Mouse (Mus musculus): ENCODE measurements around the gene Nop10. TPM values are rescaled to one million over a fixed set of nuclear protein-coding genes. Genes with fewer than 3 reads are reported as not detected.
A peak's percentile ranks its signal among the peaks of the same experiment; 100 is the strongest.
"Not testable (repeated sequence)": the region's sequence is repeated elsewhere in the genome, so short reads cannot be mapped to it uniquely, and the experiment has no call there.

Gene Nop10
- total RNA-seq, 4 experiments from 2014 or later = 57.1 to 65.3 (median 63.2) TPM

DNA sequence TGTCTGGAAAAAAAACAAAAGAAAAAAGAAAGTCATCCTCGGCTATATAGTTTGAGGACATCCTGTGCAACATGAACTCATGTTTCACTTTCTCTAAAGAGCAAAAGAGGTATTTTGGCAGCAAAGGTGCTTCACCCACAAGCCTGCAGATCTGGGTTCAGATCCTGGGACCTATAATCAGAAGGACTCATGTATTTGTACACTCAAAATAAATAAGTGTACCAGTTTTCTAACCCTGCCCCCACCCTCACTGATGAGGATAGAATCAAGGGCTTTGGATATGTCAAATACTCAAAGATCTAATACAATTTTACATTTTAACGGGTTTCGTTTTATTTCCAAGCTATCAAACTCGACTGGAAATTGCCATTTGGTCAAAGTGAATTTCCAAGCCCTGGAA is 2.6 kb downstream of the Nop10 start:
- no peak for DNase-seq (ENCODE audit: low spot score)

DNA sequence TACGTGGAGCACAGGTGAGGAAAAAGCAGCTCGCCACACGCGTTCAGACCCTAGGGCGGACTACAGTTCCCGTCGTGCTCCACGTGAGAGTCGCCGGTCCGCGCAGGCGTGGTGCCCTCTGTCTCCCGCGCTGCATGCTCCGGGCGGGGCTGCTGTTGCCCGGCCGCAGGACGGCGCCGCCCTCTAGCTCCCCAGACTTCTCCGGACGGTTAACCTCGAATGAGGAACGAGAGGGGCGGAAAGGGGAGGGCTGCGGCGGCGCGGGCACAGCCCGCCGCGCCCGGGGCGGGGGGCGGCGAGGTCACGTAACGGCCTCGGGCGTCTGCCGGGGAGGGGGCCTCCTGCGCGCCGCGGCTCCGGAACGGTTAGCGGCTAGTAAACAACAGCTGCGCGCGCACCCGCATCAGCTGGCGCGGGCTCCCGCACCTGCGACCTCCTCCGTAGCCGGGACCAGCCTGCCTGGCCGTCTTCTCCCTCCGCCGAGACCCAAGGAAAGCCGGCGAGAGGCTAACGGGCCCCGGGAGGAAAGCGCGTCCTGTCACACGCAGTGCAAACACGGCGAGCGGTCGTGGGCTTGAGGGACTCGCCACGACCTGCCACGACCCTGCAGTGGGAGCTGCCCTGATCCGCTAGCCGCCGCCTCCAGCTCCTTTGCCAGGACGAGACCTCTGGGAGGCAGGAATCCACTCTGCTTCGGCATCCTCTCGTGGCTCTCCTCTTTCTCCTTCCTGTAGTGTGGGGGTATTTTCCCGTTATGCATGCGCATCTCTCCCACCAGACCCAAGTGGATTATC is 3.9 kb downstream of the Nop10 start, which contains the start of gene Slc12a6:
Gene Slc12a6, plus strand, starts transcription at position 378 of the 794 bp plus-strand sequence.
- peak; percentile 92 for DNase-seq (ENCODE audit: low spot score)

DNA sequence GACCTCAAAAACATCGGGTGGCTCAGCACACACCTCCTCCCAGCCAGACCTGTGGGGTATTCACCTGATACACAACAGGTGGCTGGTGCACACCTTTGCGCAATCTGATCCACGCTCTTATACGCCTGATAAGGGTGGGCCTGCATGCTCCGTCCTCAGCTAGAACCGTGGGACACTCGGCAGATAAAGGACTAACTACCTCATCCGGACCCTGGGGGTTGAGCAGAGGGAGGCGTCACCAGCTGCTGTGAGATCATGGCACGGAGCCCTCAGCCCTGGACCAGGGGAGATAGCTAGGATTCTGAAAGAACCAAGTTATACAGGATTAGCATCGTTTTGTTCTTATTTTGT is 4.5 kb downstream of the Nop10 start, which contains the start of gene Gm21985:
Gene Gm21985, plus strand, starts transcription at position 73 of the 351 bp plus-strand sequence.
- DNase-seq (ENCODE audit: low spot score) = peak; percentile 58

DNA sequence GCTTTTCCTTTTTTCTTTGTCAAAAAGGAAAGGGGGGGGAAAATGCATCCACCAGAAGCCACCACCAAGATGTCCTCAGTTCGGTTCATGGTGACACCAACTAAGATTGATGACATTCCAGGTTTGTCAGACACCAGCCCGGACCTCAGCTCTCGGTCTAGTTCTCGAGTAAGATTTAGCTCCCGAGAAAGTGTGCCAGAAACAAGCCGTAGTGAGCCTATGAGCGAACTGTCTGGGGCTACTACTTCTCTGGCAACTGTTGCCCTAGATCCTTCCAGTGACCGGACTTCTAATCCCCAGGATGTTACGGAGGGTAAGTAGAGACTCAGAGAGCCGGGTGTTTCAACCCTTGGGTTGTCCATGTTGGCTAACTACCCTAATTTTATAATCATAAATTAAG is 5.1 kb downstream of the Nop10 start:
- peak; percentile 41 for DNase-seq (ENCODE audit: low spot score)

DNA sequence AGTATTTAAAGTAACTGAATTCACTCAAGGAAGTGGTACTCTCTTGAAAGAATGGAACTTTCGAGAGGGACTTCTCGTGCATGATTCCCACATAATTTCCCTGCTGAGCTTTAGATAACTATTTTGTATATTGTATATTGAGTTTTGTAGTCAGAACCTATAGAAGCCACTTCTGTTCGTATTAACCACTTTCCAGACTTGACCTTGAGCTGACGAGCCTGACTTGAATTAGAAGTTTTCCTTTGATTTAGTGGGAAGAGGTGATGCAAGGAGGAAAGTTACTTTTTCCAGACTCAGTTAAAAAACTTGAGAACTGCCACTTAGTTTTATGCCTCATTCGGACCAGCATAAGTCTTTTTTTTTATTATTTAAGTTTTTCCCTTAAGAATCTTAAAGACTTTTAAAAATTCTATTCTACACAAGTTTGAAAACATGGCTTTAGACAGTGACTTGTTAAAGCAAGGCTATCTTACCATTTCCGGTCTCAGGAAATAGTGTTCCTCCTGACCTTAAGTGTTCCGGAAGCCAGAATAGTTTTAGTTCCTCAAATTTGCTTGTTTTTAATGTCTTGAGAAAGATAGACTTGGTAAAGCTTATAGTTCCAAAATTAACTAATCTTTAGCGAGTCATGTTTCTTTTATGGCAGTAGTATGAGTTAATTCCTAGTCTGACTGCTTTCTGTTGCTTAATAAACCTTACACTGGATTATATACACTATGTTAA is 6.0 kb downstream of the Nop10 start:
- peak; percentile 50 for DNase-seq (ENCODE audit: low spot score)

DNA sequence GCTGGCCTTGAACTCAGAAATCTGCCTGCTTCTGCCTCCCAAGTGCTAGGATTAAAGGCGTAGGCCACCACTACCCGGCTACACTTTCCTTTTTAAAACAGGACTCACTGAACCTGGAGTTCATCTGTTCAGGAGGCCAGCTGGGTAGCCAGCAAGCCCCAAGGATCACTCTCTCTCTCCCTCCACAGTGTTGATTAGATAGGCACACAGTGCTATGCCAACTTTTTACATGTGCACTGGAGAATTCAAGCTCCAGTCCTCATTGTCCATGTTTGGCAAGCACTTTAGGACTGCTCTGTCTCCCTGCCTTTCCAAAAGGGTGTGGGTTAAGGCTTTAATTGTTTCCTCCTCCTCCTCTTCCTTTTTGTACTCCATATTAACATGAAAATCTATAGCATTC is 8.3 kb downstream of the Nop10 start:
- peak; percentile 26 for DNase-seq (ENCODE audit: low spot score)

DNA sequence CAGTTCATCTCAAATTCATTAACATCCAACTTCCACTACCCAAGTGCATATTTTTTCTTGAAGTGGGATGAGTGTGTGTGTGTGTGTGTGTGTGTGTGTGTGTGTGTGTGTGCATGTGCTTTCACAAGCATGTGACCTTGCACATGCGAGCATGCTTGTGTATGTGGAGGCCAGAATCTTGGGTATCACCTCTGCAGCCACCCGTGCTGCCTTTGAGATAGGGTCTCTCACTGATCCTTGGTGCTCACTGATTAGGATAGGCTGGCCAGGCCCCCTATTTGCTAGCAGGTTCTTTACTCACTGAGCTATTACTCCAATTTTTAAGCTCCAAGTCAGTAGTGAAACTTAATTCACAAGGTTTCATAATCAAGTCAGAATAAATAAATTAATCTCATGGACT is 11.2 kb downstream of the Nop10 start:
- no peak for DNase-seq (ENCODE audit: low spot score)

DNA sequence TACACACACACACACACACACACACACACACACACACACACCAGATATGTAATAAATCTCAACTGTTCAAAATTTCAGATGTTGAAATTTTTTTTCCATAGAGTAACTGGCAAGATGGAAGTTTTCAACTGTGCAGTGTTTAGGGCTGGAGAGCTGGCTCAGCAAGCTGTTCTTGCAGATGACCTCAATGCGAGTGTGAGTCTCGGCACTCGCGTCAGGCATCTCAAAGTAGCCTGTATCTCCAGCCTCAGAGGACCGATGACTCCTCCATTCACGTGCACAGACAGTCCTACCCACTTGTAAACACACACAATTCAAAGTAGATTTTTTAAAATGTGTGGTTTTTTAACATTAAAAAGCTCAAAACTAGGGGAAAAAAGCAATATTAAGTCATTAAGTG is 11.7 kb downstream of the Nop10 start:
- no peak for DNase-seq (ENCODE audit: low spot score)

DNA sequence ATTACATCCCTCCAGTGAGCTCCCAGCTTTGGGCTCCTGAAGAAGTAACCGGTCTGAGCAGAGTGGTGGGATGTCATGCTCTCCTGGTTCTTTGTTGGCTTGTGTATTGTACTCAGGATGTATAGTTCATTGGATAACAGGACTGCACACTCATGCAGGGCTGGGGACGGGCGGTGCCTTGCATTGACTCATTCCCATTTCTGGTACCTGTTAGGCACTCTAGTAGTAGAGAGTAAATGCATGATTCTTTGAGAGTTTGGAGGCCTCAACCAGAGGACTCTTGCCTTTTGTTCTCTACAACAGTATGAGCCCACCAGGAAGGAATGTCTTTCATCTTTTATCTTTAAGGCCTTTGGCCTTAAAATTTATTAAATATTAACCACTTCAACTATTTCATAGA is 15.1 kb downstream of the Nop10 start:
- DNase-seq (ENCODE audit: low spot score) = no peak

DNA sequence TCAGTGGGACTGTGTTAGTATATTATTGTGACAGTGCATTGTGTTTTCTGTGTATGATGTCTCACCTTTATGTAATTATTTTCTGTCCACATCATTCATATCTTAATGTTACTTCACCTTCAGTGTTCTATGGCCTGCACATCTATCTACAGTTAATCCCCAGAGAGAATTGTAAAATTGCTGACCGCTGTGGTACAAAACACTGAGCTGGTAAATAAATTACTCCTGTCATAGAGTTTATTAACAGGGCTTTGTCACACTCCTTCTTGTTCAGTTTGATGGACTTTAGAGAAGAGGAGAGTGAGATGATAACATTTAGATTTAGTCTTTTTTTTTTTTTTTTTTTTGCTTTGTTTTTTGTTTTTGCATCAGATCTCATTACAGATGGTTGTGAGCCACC is 21.1 kb downstream of the Nop10 start:
- no peak for DNase-seq (ENCODE audit: low spot score)

DNA sequence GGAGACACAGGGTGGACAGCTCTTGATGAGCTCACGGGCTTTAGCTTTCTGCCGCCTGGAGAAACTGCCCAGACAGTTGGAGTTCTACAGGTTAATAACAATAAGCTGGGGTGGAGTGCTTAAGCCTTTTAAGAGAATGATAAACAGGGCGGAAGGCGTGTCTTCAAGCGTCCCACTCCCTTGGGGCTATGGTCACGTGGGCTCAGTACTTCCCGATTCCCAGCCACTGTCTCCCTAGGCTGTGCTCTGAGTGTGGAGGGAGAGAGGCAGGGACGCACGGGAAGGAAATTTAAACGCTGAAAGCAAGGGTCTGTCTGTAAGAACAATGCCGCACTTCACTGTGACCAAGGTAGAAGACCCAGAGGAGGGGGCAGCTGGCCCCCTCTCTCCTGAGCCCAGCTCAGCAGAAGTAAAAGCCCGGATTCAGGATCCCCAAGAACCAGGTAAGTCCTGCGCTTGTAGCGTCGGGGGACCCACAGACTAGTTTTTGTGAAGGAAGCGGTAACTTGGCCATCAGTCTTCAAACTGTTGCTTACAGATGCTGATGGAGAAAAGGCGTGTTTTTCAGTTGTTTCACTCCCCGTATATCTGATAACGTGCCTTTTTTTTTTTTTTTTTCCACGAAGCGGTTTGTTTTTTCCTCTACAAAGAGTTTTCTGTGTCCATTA is 22.8 kb downstream of the Nop10 start:
- peak; percentile 78 for DNase-seq (ENCODE audit: low spot score)

DNA sequence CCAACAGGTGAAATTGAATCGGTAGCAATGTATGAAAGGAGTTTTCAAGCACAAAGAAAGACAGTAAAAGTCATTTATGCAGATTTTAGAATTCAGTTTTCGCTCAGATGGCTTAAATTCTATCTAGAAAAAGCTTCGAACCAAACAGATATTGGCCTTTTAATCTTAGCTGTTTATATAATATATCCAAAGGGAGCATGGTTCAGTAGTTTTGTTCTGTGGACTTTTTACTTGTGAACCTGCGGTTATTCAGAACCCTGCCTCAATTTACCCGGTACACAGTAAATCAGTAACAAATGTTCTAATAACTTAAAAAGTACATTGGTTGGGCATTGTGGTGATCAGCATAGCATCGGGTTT is 23.3 kb downstream of the Nop10 start:
- no peak for DNase-seq (ENCODE audit: low spot score)

DNA sequence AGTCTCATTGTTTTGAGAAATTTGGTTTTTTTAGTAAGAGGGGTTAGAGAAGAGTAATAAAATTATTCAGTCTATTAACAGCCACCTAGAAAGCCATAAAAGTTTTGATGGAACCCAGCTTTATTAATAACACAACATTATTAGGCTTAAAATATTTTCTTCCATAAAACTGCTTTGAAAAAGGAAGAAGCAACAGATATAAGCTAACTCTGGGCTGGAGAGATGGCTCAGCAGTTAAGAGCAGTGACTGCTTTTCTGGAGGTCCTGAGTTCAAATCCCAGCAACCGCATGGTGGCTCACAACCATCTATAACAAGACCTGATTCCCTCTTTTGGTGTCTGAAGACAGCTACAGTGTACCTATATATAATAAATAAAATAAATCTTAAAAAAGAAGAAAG is 24.3 kb downstream of the Nop10 start:
- DNase-seq (ENCODE audit: low spot score) = not testable (repeated sequence)

DNA sequence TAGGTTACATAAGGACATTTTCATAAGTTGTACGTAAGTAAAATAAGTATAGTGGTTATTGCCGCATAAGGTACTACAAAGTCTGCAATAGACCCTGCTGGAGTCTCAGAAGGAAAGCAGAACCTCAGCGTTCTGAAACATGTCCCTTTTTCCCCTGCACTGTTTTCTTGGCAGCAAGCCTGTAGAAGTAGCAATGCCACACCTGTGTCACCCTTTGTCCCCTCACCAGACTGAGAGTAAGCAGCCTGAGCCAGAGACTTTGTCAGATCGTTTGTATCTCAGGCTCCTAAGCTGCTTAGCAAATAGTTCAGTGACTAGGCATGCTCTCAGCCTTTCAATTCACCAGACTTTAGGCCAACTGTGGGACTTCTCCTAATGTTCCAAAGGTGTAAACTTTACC is 25.3 kb downstream of the Nop10 start:
- DNase-seq (ENCODE audit: low spot score) = no peak

DNA sequence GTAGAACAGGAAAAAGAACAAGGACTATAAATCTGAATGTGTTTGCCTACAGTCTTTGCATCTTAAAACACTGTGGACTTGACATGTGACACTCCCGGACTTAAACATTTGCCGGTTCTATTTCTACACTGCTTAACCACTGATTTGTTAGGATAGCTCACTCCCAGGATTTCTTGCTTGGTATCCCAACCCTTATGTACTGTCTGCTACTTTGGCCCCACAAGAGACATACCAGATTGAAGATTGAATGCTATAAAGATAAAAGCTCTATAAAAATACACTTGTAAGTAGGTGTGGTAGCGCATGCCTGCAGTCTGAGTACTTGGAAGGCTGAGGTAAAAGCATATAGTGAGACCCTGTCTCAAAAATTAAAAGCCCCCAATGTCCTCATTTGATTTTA is 27.8 kb downstream of the Nop10 start:
- no peak for DNase-seq (ENCODE audit: low spot score)

DNA sequence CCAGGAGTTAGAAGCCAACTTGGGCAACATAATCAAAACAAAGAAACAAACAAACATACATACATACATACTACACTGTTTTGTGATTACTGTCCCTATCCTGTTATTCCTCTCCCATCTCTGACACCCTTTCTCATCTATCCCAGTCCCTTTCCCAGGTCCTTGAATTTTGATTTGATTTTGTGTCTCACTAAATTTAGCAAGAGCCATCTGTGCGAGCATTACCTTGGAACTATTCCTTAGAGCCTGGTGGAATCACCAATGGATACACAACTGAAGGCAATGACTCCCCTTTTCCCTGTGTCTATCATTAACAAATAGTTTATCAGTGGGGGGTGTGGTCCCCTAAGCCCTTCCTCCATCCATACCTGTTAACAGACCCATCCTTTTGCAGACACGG is 31.1 kb downstream of the Nop10 start:
- DNase-seq (ENCODE audit: low spot score) = no peak

DNA sequence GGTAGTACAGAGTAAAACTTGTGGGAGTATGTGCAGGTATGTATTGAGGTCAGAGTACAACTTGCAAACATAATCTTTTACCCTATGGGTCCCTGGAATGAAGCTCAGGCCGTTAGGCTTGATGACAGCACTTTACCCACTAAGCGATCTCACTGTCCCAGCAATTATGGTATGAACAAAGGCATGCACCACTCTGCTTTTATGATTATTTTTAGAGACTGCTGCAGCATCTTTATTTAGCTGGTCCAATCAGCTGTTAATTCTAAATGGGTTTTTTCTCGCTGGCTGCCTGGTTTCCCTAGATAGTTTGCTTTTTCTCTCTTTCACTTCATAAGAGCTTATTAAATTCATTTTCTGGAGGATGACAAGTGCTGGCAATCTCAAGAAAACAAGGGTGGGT is 34.5 kb downstream of the Nop10 start:
- DNase-seq (ENCODE audit: low spot score) = no peak

DNA sequence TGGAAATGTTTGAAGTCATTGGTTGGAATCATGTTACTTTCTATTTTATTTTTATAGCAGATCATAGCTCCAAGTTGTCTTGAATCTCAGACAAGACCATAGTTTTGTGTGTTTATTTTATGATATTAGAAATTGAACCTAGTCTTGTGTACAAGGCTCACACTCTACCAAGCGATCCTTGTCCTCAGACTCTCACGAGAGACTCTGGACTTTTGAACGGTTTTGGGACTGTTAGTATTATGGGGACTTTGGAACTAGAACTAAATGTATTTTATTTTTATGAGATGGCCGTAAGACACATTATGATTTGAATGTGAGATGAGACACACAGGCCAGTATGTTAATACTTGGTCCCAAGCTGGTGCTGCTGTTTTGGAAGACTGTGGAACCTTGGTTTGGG is 36.5 kb downstream of the Nop10 start:
- no peak for DNase-seq (ENCODE audit: low spot score)

DNA sequence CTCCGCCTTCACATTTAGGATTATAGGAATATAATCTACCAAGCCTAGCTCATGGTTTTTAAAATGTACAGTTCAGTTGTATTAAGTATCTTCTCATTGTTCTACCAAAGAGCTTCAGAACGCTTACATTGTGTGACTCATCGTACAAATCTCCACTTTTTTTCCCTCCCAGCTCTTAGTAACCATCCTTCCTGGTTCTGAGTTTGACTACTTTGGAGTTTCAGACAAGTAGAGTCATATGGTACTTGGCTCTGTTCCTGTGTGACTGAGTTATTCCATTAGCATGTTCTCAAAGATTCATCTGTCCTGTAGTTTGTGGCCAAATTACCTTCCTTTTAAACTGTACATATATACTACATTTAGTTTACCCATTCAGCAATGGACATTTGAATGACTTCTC is 46.9 kb downstream of the Nop10 start:
- DNase-seq (ENCODE audit: low spot score) = no peak

DNA sequence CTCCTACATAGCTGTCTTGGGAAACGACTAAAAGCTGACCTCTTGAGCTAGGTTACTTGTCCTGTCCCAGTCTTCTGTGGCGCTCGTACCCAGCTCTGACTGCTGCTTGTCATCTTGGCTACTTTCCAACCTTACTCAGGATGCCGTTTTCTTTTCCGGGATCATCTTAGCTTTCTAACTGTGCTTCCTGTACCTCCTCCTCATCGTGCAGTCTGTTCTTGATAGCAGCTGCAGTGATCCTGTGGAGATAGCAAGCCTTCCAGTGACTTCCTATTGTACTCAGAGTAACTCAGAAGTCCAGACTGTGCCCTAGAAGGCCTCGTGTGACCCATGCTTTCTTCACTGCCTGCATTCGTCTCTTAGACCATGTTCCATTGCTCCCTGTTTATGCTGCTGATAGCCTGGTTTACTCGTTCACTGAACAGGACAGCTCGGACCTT is 47.5 kb downstream of the Nop10 start:
- DNase-seq (ENCODE audit: low spot score) = no peak

Data from heart, adult 8-10 months (tissue).